Mouse (Mus musculus) stomach, postnatal 0 days (tissue): Measurements from ENCODE around the gene Vps52.

Experiments used
- CTCF ChIP-seq: IDR thresholded peaks from 2 replicates; pipeline ENCODE4 v1.5.1; 2016; ENCODE audit warnings: antibody characterized with exemption, low read depth, mild to moderate bottlenecking, moderate library complexity
- EP300 ChIP-seq: optimal IDR thresholded peaks from 2 replicates; pipeline ENCODE3; 2016; ENCODE audit warnings: antibody characterized with exemption

DNA sequence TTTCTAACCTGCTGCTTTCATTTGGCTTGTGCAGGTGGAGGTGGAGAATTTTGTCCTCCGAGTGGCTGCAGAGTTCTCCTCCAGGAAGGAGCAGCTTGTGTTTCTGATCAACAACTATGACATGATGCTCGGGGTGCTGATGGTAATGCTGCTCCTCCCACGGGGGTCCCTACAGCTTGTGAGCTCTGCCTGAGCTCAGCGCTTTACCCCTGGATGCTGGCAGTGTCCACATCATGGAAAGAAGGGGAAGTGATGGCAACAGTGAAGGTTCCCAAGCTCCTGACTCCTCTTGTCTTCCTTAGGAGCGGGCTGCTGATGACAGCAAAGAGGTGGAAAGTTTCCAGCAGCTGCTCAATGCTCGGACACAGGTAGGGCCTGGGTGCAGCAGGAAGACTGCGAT, 7.3 kb downstream of the Vps52 start:
- TF ChIP-seq CTCF (no peak), EP300 (no peak)
